ENCODE assay signal across 15 mouse cellular contexts in the genomic region with DNA sequence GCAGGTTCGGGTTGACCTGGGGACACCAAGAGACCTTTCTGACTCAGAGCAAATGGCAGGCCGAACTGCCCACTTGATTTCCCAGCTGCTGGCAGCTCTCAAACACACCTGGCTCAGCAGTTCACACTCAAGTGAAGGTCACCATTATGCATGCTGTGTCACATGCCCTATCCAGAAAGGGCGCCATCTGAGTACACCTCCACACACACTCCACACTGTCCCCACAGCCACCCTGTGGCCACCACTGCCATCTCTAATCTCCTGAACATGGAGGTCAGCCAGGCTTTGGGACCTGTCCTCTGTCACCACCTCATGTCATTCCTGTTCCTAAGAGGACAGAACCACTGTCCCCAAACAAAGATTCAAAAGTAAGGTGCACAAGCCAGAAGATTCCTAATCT. TPM values are rescaled to one million over a fixed set of nuclear protein-coding genes. Genes with fewer than 3 reads are reported as not detected.
"Had no signal": no experiment of that assay in that cellular context is flagged by ENCODE, and none has a peak within 500 bp of the region (broad histone marks: within the 10 kb centered on the region; RNA-seq: fewer than 3 reads in every experiment).

No protein-coding gene starts in this region.

- H3K27me3 ChIP-seq: liver, embryonic 13.5 days had no signal

- H3K9ac ChIP-seq: liver, embryonic 13.5 days; midbrain, embryonic 13.5 days had no signal

- H3K4me2 ChIP-seq: liver, embryonic 13.5 days; midbrain, embryonic 13.5 days had no signal

- H3K9me3 ChIP-seq: liver, embryonic 13.5 days; megakaryocyte, embryonic 14.5 days; midbrain, embryonic 10.5 days; midbrain, embryonic 13.5 days had no signal

- H3K4me3 ChIP-seq: left cerebral cortex, adult 2 months; liver, embryonic 13.5 days; megakaryocyte, embryonic 14.5 days; midbrain, embryonic 10.5 days; midbrain, embryonic 13.5 days had no signal

- H3K27ac ChIP-seq: left cerebral cortex, adult 2 months; liver, embryonic 13.5 days; midbrain, embryonic 13.5 days had no signal

- H3K36me3 ChIP-seq: liver, embryonic 13.5 days; midbrain, embryonic 10.5 days; midbrain, embryonic 13.5 days had no signal

- ATAC-seq: midbrain, embryonic 13.5 days; midbrain, embryonic 16.5 days had no signal

- DNase-seq: kidney, adult 18-20 months; kidney, adult 9 months; kidney, postnatal 14 days; kidney, postnatal 4 days; layer of hippocampus, adult 9-11 months; layer of hippocampus, postnatal 36 days; liver, embryonic 13.5 days; thymus, adult 18-20 months; thymus, postnatal 36 days had no signal

RNA-seq across cellular contexts. Expression of a gene that starts 35.3 kb away (rescaled TPM):
- total RNA-seq: monocyte, adult 5-6 weeks had no signal
